Mouse (Mus musculus) hindbrain, embryonic 13.5 days (tissue): ENCODE measurements at regions not wholly inside any gene's neighbourhood (a gene's known extent, or its start where the extent isn't known, plus 50 kb on each side); places are given as distances from the start of the nearest gene placed in this dataset.
A peak's percentile ranks its signal among the peaks of the same experiment; 100 is the strongest.
"Not testable (repeated sequence)": the region's sequence is repeated elsewhere in the genome, so short reads cannot be mapped to it uniquely, and the experiment has no call there.

Experiments used
- ATAC-seq: fragments of 200-750 bp; cut with Nextera tagmentation; 2 replicates; pipeline ENCODE4 v1.8.0; 2017; ENCODE audit warnings: moderate TSS enrichment; ENCODE audit not compliant: low FRiP score
- H3K27ac ChIP-seq: fragments of 300-500 bp; sonication (generic); 2 replicates; pipeline ENCODE4 v1.5.1; 2015; ENCODE audit warnings: inconsistent platforms, mild to moderate bottlenecking, moderate library complexity
- H3K27me3 ChIP-seq: fragments of 300-500 bp; sonication (generic); 2 replicates; pipeline ENCODE4 v1.6.1; 2015; ENCODE audit warnings: mild to moderate bottlenecking, inconsistent platforms
- H3K36me3 ChIP-seq: fragments of 300-500 bp; sonication (generic); 2 replicates; pipeline ENCODE4 v1.6.1; 2015; ENCODE audit warnings: mild to moderate bottlenecking, inconsistent platforms
- H3K4me1 ChIP-seq: fragments of 300-500 bp; sonication (generic); replicated peaks from 2 replicates; pipeline ENCODE4 v1.6.1; 2015; ENCODE audit warnings: inconsistent platforms
- H3K4me2 ChIP-seq: fragments of 300-500 bp; sonication (generic); 2 replicates; pipeline ENCODE4 v1.6.1; 2015; ENCODE audit warnings: inconsistent platforms, mild to moderate bottlenecking, moderate library complexity
- H3K4me3 ChIP-seq: fragments of 300-500 bp; sonication (generic); 2 replicates; pipeline ENCODE4 v1.5.1; 2015; ENCODE audit warnings: mild to moderate bottlenecking, inconsistent platforms
- H3K9ac ChIP-seq: fragments of 300-500 bp; sonication (generic); 2 replicates; pipeline ENCODE4 v1.6.1; 2015; ENCODE audit warnings: mild to moderate bottlenecking, inconsistent platforms
- H3K9me3 ChIP-seq: fragments of 300-500 bp; sonication (generic); 2 replicates; pipeline ENCODE4 v1.6.1; 2016; ENCODE audit warnings: inconsistent platforms
- WGBS: fragments of 180-500 bp; shearing (Covaris S2); methylation state at CpG from one replicate; pipeline ENCODE4 v1.1.7; 2015; 5-methylcytosine and 5-hydroxymethylcytosine counted together

GRCm38 (mm10) chr2:3918156-3918555, 99.4 kb upstream of the Frmd4a start:
- no peak overlapping the region for H3K27ac ChIP-seq
- no peak for ATAC-seq
- H3K27me3 ChIP-seq: no peaks in the 10 kb centered on the region
- no peaks in the 10 kb centered on the region for H3K36me3 ChIP-seq
- H3K9ac ChIP-seq: no peak overlapping the region
- no peaks in the 10 kb centered on the region for H3K4me1 ChIP-seq
- H3K9me3 ChIP-seq: no peaks in the 10 kb centered on the region
- WGBS: 80% methylated on average over 6 of the region's 6 CpGs
- H3K4me2 ChIP-seq: no peak overlapping the region
- no peak overlapping the region for H3K4me3 ChIP-seq

GRCm38 (mm10) chr2:3919893-3920292, 97.6 kb upstream of the Frmd4a start:
- H3K4me2 ChIP-seq: no peak overlapping the region
- no peak overlapping the region for H3K4me3 ChIP-seq
- no peaks in the 10 kb centered on the region for H3K4me1 ChIP-seq
- H3K9ac ChIP-seq: no peak overlapping the region
- no peaks in the 10 kb centered on the region for H3K27me3 ChIP-seq
- H3K9me3 ChIP-seq: no peaks in the 10 kb centered on the region
- 78% methylated on average over 3 of the region's 3 CpGs for WGBS
- H3K36me3 ChIP-seq: no peaks in the 10 kb centered on the region
- H3K27ac ChIP-seq: no peak overlapping the region
- no peak for ATAC-seq

- not testable (repeated sequence) for H3K36me3 ChIP-seq, H3K9ac ChIP-seq, H3K9me3 ChIP-seq, H3K27me3 ChIP-seq, ATAC-seq, H3K27ac ChIP-seq, H3K4me2 ChIP-seq, H3K4me3 ChIP-seq
- 95% methylated on average over 2 of the region's 2 CpGs for WGBS
- peaks cover 11% of the 10 kb centered on the region; the same call in 1 of the 2 replicates for H3K4me1 ChIP-seq
These were observed 96.4 kb upstream of the Frmd4a start for GRCm38 (mm10) chr2:3921084-3921483.

DNA sequence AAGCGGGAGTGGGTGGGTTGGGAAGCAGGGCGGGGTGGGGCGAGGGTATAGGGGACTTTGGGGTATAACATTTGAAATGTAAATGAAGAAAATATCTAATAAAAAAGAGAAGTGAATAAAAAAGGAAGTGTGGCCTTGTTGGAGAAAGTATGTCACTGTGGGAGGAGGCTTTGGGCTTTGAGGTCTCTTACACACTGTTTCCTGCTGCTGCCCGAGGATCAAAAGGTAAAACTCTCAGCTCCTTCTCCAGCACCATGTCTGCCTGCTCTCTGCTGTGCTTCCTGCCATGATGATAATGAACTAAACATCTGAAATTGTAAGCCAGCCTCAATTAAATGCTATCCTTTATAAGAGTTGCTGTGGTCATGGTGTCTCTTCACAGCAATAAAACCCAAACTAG, 94.8 kb upstream of the Frmd4a start:
- Histone ChIP-seq H3K9ac (no peak overlapping the region), H3K9me3 (no peaks in the 10 kb centered on the region), H3K27ac (no peak overlapping the region), H3K4me1 (peaks cover 20% of the 10 kb centered on the region), H3K27me3 (no peaks in the 10 kb centered on the region), H3K4me3 (no peak overlapping the region), H3K4me2 (no peak overlapping the region), H3K36me3 (no peaks in the 10 kb centered on the region)
- 92% methylated on average over 4 of the region's 4 CpGs for WGBS
- no peak for ATAC-seq

DNA sequence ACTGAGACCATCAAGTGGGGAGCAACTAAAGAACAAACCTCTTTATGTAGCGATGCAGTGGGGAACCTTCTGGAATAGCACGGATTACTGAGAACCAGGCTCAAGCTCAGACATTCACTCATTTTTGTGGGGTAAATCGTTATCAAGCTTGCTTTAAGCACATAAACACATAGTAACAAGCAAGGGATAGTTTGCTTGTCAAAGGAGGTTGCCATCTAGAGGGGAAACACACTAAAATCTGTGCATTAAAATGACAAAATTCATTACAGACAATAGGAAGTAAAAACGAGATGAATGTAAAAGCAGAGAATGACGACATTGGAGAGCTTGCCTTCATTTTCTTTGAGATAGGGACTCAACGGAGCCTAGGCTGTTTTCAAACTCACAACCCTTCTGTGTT, 92.8 kb upstream of the Frmd4a start:
- H3K36me3 ChIP-seq: no peaks in the 10 kb centered on the region
- no peak overlapping the region for H3K9ac ChIP-seq
- H3K4me2 ChIP-seq: no peak overlapping the region
- H3K27ac ChIP-seq: no peak overlapping the region
- H3K4me1 ChIP-seq: peaks cover 20% of the 10 kb centered on the region
- no peak overlapping the region for H3K4me3 ChIP-seq
- H3K9me3 ChIP-seq: no peaks in the 10 kb centered on the region
- no peak for ATAC-seq
- no peaks in the 10 kb centered on the region for H3K27me3 ChIP-seq
- WGBS: 73% methylated on average over 6 of the region's 6 CpGs

GRCm38 (mm10) chr2:3925199-3925598, 92.3 kb upstream of the Frmd4a start:
- no peak overlapping the region for H3K4me2 ChIP-seq
- H3K4me1 ChIP-seq: peaks cover 20% of the 10 kb centered on the region
- WGBS: 55% methylated on average over 3 of the region's 3 CpGs
- H3K27ac ChIP-seq: no peak overlapping the region
- no peak overlapping the region for H3K9ac ChIP-seq
- H3K36me3 ChIP-seq: no peaks in the 10 kb centered on the region
- ATAC-seq: no peak
- H3K27me3 ChIP-seq: no peaks in the 10 kb centered on the region
- no peak overlapping the region for H3K4me3 ChIP-seq
- H3K9me3 ChIP-seq: no peaks in the 10 kb centered on the region

- H3K27ac ChIP-seq: no peak overlapping the region
- no peaks in the 10 kb centered on the region for H3K27me3 ChIP-seq
- peaks cover 20% of the 10 kb centered on the region for H3K4me1 ChIP-seq
- H3K9ac ChIP-seq: no peak overlapping the region
- H3K9me3 ChIP-seq: no peaks in the 10 kb centered on the region
- no peaks in the 10 kb centered on the region for H3K36me3 ChIP-seq
- H3K4me3 ChIP-seq: no peak overlapping the region
- 0 out of 2 replicates have a peak, but pooled peaks have one; percentile 28 for ATAC-seq
- H3K4me2 ChIP-seq: no peak overlapping the region
These were observed 91.4 kb upstream of the Frmd4a start for GRCm38 (mm10) chr2:3926129-3926528.

DNA sequence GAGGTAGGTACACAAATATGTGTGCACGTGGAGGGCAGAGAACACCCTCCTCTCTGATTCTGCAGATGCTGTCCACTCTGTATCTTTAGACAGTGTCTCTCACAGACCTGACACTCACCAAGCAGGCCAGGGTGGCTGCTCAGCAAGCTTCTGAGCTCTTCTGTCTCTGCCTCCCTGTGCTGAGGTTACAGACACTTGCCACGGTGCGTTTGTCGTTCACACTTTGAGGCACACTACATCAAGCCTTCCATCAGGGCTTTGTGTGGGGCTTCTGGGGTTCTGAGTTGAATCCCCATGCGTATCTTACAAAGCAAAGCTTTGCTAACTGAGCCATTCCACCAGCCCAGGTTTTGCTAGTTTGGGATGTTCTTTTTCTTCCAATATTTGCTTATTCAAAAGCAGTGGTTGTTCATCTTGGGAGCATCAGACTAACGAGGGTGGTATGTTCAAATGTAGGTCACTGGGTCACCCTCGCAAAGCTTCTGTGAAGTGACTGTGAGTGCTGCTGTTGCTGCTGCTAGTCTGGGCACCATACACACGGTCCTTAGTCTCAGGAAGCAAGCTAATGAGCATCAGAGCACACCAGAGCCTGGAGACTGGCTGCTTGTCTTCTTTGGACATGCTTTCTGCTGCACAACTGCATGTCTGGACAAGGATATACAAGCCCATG, 90.2 kb upstream of the Frmd4a start:
- Histone ChIP-seq H3K4me2 (no peak overlapping the region), H3K36me3 (no peaks in the 10 kb centered on the region), H3K4me3 (no peak overlapping the region), H3K9me3 (no peaks in the 10 kb centered on the region), H3K27ac (no peak overlapping the region), H3K4me1 (peaks cover 20% of the 10 kb centered on the region), H3K9ac (no peak overlapping the region), H3K27me3 (no peaks in the 10 kb centered on the region)
- WGBS: 74% methylated on average over 8 of the region's 8 CpGs
- ATAC-seq: no peak

GRCm38 (mm10) chr2:3927853-3928252, 89.7 kb upstream of the Frmd4a start:
- no peaks in the 10 kb centered on the region for H3K36me3 ChIP-seq
- H3K27ac ChIP-seq: no peak overlapping the region
- ATAC-seq: peak; percentile 43; the same call in 1 of the 2 replicates
- H3K4me2 ChIP-seq: no peak overlapping the region
- H3K27me3 ChIP-seq: no peaks in the 10 kb centered on the region
- no peak overlapping the region for H3K4me3 ChIP-seq
- H3K9ac ChIP-seq: no peak overlapping the region
- WGBS: 75% methylated on average over 4 of the region's 4 CpGs
- peaks cover 20% of the 10 kb centered on the region for H3K4me1 ChIP-seq
- no peaks in the 10 kb centered on the region for H3K9me3 ChIP-seq

- WGBS: 89% methylated on average over 5 of the region's 5 CpGs
- Histone ChIP-seq H3K27me3 (no peaks in the 10 kb centered on the region), H3K9ac (no peak overlapping the region), H3K4me3 (no peak overlapping the region), H3K36me3 (no peaks in the 10 kb centered on the region), H3K9me3 (no peaks in the 10 kb centered on the region), H3K4me2 (no peak overlapping the region), H3K4me1 (peaks cover 14% of the 10 kb centered on the region; the same call in 1 of the 2 replicates), H3K27ac (no peak overlapping the region)
- no peak for ATAC-seq
These were observed 86.9 kb upstream of the Frmd4a start for GRCm38 (mm10) chr2:3930650-3931049.

GRCm38 (mm10) chr2:3940786-3941185, 76.7 kb upstream of the Frmd4a start:
- no peaks in the 10 kb centered on the region for H3K4me1 ChIP-seq
- H3K27me3 ChIP-seq: no peaks in the 10 kb centered on the region
- H3K9ac ChIP-seq: no peak overlapping the region
- no peak overlapping the region for H3K4me2 ChIP-seq
- WGBS: 82% methylated on average over 2 of the region's 2 CpGs
- H3K36me3 ChIP-seq: no peaks in the 10 kb centered on the region
- H3K9me3 ChIP-seq: no peaks in the 10 kb centered on the region
- H3K4me3 ChIP-seq: no peak overlapping the region
- no peak overlapping the region for H3K27ac ChIP-seq
- no peak for ATAC-seq

GRCm38 (mm10) chr2:3941496-3941895, 76.0 kb upstream of the Frmd4a start:
- ATAC-seq: no peak
- H3K27me3 ChIP-seq: no peaks in the 10 kb centered on the region
- H3K4me2 ChIP-seq: no peak overlapping the region
- no peak overlapping the region for H3K9ac ChIP-seq
- no peak overlapping the region for H3K4me3 ChIP-seq
- no peaks in the 10 kb centered on the region for H3K36me3 ChIP-seq
- H3K4me1 ChIP-seq: no peaks in the 10 kb centered on the region
- H3K9me3 ChIP-seq: no peaks in the 10 kb centered on the region
- H3K27ac ChIP-seq: no peak overlapping the region
- 97% methylated on average over 1 of the region's 1 CpGs for WGBS

GRCm38 (mm10) chr2:3947432-3947831, 70.1 kb upstream of the Frmd4a start:
- 90% methylated on average over 3 of the region's 3 CpGs for WGBS
- H3K27me3 ChIP-seq: no peaks in the 10 kb centered on the region
- H3K27ac ChIP-seq: no peak overlapping the region
- no peaks in the 10 kb centered on the region for H3K36me3 ChIP-seq
- H3K4me2 ChIP-seq: no peak overlapping the region
- H3K9ac ChIP-seq: no peak overlapping the region
- H3K9me3 ChIP-seq: no peaks in the 10 kb centered on the region
- H3K4me1 ChIP-seq: no peaks in the 10 kb centered on the region
- H3K4me3 ChIP-seq: no peak overlapping the region
- no peak for ATAC-seq
